Mouse (Mus musculus): Measurements from ENCODE around the gene Ccdc82.

DNA sequence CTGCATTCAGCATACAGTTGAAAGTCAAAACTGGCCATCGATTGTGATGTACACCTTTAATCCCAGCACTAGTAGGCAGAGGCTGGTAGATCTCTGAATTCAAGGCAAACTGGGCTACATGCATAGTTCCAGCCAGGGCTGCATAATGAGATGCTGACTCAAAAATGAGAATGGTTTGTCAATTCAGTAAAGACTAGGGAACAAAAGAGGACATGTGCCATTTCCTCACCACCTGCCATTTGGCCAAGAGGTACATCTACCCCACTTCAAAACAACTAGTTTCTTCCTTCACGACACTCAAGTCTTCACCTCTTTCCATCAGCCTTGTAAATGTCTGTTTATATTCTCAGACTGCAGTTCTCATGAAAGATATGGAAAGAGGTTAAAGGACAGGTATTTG, 11.4 kb downstream of the Ccdc82 start:
- TF ChIP-seq GATA1 (IDR thresholded peaks at IDR 0.05; ENCODE audit: borderline replicate concordance, low read length) (no peak), FLI1 (IDR thresholded peaks at IDR 0.05; ENCODE audit: low read length) (no peak)

All from megakaryocyte, embryonic 14.5 days (primary cell).